Mouse (Mus musculus): ENCODE results near the gene Lin7b.
"Not testable (repeated sequence)": the region's sequence is repeated elsewhere in the genome, so short reads cannot be mapped to it uniquely, and the experiment has no call there.

Gene Lin7b

GRCm38 (mm10) chr7:45370475-45371311 lies at the start of gene Lin7b:
Lin7b (minus strand) TSS chr7:45370583.
- DNase-seq (ENCODE audit: low read depth, low spot score): peak; percentile 98

- no peak for DNase-seq (ENCODE audit: low read depth, low spot score)
These were observed 47.6 kb upstream of the Lin7b start for GRCm38 (mm10) chr7:45417962-45418492.

GRCm38 (mm10) chr7:45415636-45416035 lies 45.3 kb upstream of the Lin7b start:
- no peak for DNase-seq (ENCODE audit: low read depth, low spot score)

- no peak for DNase-seq (ENCODE audit: low read depth, low spot score)
These were observed 44.4 kb upstream of the Lin7b start for GRCm38 (mm10) chr7:45414740-45415224.

- DNase-seq (ENCODE audit: low read depth, low spot score): peak; percentile 43
These were observed 43.7 kb upstream of the Lin7b start for GRCm38 (mm10) chr7:45413864-45414739.

GRCm38 (mm10) chr7:45413113-45413863 lies 42.9 kb upstream of the Lin7b start, which contains the start of gene Ntf5:
Ntf5 (plus strand) TSS chr7:45413695.
- DNase-seq (ENCODE audit: low read depth, low spot score): peak; percentile 76

DNA sequence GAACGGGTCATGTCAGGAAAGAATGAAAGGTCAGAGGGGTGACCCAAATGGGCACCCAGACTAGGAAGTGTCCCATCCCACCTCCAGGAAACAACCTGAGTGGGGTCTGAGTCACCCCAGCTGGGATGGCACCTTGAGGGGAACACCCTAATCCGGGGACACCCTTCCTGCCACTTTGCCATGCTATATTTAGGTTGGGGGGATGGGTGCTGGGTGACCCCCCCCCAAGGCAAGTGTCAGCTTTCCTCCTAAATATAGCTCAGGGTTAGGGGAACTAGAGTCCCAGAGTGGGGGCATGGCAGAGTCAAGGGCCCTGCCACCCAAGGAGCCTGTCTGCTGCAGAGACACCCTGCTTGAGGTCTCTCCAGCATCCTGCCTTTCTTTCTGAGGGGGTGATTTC lies 42.0 kb upstream of the Lin7b start:
- no peak for DNase-seq (ENCODE audit: low read depth, low spot score)

DNA sequence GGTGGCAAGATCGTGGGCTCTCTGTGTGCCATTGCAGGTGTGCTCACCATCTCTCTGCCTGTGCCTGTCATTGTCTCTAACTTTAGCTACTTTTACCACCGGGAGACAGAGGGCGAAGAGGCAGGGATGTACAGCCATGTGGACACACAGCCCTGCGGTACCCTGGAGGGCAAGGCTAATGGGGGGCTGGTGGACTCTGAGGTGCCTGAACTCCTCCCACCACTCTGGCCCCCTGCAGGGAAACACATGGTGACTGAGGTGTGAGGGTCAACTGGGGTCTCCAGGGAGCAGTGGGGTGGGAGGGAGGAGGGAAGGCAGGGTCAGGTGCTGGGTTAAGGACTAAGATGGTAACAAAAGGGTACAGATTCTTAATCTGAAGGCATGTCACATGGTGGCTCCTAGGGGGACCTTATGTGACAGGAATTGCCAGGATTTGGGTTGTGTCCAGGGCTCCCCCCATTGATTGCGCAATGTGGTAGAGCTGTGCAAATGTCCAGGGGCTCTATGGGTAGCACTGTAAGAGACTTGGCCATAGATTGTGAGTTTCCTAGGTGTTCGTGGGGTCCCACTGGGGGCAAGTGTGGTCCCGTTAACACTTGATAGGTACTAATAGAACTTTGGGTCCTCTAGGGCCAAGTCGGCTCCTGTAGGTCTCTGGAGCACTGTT lies 39.2 kb upstream of the Lin7b start:
- DNase-seq (ENCODE audit: low read depth, low spot score): no peak

DNA sequence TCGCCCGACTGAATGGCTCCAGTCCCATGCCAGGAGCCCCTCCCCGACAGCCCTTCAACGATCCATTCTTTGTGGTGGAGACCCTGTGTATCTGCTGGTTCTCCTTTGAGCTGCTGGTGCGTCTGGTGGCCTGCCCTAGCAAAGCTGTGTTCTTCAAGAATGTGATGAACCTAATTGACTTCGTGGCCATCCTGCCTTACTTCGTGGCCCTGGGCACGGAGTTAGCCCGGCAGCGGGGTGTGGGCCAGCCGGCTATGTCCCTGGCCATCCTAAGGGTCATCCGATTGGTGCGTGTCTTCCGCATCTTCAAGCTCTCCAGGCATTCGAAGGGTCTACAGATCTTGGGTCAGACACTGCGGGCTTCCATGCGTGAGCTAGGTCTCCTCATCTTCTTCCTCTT lies 38.6 kb upstream of the Lin7b start:
- no peak for DNase-seq (ENCODE audit: low read depth, low spot score)

DNA sequence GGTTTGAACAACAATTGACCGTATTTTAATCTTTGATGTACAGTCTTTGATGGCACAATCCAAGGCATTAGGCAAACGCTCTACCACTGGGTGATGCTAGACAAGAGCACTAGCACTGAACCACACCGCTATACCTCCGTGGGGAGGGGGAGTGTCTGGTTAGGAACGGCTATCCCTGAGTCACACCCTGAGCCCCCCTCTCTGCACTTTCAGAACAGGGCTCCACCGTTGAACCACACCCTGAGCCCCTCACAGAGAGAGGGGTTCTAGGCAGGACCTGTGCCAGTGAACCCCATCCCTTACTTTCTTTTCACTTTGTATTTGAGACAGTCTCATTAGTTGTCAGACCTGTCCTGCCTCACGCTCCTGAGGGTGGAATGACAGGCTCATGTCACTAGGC lies 38.0 kb upstream of the Lin7b start:
- no peak for DNase-seq (ENCODE audit: low read depth, low spot score)

GRCm38 (mm10) chr7:45407836-45408235 lies 37.5 kb upstream of the Lin7b start:
- DNase-seq (ENCODE audit: low read depth, low spot score): no peak

DNA sequence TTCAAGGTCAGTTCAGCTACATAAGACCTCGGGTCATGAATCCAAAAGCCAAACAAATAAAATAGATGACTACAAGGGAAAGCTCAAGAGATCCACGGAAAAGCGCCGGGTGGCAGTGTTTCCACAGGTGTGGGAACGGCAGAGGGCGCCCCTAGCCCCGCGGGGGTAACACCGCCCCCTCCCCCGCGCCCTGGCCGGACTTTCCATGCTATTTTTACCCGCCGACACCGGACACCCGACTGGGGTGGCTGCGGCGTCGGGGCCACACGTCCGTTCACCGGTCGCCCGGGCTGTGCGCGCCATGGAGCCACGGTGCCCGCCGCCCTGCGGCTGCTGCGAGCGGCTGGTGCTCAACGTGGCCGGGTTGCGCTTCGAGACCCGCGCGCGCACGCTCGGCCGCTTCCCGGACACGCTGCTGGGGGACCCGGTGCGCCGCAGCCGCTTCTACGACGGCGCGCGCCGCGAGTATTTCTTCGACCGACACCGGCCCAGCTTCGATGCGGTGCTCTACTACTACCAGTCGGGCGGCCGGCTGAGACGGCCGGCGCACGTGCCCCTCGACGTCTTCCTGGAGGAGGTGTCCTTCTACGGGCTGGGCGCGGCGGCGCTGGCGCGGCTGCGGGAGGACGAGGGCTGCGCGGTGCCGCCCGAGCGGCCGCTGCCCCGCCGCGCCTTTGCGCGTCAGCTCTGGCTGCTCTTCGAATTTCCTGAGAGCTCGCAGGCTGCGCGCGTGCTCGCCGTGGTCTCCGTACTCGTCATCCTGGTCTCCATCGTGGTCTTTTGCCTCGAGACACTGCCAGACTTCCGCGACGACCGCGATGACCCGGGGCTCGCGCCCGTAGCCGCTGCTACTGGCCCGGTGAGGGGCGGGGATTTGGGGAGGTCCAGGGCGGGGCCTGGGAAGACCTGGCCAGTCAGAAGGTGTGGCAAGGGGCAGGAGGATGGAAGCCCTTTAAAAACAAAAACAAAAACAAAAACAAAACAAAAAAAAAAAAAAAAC lies 36.1 kb upstream of the Lin7b start:
- peak; percentile 53 for DNase-seq (ENCODE audit: low read depth, low spot score)

GRCm38 (mm10) chr7:45405091-45406075 lies 35.0 kb upstream of the Lin7b start, which contains the start of gene Kcna7:
Kcna7 (plus strand) TSS chr7:45405653.
- peak; percentile 83 for DNase-seq (ENCODE audit: low read depth, low spot score)

DNA sequence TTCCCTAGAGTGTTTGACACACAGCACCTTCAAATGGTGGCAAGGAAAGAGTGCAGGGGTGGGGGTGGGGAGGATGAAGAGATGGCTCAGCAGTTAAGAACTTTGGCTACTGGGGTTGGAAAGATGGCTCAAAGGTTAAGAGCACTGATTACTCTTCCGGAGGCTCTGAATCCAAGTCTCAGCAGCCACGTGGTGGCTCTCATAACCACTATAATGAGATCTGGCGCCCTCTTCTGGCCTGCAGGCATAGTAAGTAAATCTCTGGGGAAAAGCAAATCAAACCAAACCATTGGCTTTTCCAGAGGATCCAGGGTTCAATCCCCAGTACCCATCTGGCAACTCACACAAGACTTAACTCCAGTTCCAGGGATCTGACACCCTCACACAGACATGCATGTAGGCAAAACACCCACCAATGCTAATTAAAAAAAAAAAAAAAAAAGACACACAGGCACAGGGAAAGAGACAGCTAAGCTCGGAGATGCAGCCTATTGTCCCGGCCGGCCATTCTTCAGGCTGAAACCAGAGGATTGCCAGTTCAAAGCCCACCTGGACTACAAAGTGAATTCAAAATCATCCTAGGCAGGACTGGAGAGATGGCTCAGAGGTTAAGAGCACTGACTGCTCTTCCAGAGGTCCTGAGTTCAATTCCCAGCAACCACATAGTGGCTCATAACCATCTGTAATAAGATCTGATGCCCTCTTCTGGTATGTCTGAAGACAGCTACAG lies 33.3 kb upstream of the Lin7b start:
- DNase-seq (ENCODE audit: low read depth, low spot score): peak; percentile 85

DNA sequence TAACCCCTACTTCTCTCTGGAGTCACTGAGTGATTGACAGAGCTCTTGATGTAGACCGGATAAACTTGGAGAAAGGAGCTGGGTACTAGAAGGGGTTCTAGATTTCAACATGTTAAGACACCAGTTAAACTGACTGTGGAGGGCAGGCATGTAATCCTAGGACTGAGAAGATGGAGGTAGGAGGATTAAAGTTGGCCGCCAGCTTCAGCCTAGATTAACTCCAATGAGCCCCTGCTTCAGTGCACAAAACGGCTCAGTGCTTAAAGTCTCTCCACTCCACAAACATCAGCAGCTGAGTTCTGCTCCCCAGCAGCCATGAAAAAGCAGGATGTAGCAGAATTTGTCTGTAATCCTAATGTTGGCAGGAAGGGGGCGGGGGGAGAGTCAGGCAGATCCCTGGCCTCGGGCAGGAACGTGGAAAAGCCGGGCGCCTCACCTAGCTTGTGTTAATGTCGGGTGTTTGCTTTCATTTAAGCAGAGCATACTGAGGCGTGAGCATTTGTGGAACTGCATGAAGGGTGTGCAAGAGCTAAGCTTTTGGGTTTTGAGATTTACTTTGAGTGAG lies 31.2 kb upstream of the Lin7b start:
- peak; percentile 69 for DNase-seq (ENCODE audit: low read depth, low spot score)

- DNase-seq (ENCODE audit: low read depth, low spot score): no peak
These were observed 26.4 kb upstream of the Lin7b start for GRCm38 (mm10) chr7:45396787-45397186.

DNA sequence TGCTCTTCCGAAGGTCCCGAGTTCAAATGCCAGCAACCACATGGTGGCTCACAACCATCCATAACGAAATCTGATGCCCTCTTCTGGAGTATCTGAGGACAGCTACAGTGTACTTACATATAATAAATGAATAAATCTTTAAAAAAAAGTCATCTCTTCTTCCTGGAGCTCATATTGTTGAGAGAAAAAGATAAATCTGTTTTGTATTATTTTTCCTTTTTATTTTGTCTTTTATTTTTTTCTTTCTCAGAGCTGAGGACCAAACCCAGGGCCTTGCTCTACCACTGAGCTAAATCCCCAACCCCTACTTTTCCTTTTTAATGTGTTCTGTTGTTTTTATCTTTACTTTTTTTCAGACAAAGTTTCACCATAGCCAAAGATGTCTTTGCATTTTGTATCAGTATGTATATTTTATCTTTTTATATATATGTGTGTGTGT lies 26.0 kb upstream of the Lin7b start:
- not testable (repeated sequence) for DNase-seq (ENCODE audit: low read depth, low spot score)

Data from ZHBTc4 (cell line).